Mouse (Mus musculus): ENCODE data around the gene Wdr18.
A peak's percentile ranks its signal among the peaks of the same experiment; 100 is the strongest.

Wdr18 gene

DNA sequence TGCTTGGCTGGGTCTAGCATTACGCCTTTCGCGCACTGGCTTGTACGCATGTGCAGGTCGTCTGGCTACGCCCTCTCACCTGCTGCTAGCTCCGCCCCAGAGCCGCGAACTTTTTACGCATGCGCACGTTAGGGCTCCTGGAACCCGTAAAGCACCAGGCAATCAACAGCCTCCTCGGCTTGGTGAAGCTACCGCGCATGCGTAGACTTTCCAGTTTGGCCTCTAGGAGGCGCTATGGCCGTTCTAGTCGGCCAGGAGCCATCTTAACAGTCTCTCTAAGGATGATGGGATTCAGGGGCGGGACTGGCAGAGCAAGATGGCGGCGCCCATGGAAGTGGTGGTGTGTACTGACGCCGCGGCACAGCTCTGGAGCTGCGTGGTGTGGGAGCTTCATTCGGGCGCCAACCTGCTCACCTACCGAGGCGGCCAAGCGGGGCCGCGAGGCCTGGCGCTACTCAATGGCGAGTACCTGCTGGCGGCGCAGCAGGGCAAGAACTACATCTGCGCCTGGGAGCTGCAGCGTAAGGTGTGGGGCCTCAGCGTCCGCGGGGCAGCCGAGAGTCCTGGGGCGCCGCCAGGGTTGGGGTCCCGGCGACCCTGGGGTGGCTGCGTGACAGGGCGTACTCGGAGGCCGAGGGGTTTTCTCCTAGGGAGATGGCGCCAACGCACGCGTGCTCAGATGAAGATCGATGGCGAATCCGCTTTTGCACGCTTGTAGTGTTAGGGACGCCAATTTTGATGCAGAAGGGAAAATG is at the start of gene Wdr18:
Gene Wdr18, plus strand, starts transcription at position 306 of the 755 bp plus-strand sequence.
- peak; percentile 99 to 100 for DNase-seq (ENCODE audit: low spot score in 2 of 2)

DNA sequence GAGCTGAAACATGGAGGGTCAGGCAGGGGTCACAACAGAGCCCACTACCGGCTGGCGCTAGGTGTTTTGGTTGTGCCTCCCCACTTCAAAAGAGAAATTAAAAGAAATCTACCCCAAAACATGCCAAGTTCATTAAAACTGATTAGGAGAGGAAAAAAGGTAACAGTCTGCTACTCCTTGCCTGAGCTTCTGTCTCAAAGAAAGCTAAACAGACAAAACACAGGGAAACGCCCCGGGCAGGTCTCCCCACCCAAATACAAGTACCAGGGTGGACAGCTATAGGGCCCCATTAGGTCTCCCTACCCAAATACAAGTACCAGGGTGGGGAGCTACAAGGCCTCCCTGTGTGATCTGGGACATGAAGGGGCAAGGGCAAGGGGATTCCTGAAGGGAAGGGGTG is 49.4 kb upstream of the Wdr18 start, which contains the start of gene Gm26602:
Gene Gm26602, plus strand, starts transcription at position 301 of the 400 bp plus-strand sequence.
- no peak for DNase-seq (ENCODE audit: low spot score in 2 of 2)

DNA sequence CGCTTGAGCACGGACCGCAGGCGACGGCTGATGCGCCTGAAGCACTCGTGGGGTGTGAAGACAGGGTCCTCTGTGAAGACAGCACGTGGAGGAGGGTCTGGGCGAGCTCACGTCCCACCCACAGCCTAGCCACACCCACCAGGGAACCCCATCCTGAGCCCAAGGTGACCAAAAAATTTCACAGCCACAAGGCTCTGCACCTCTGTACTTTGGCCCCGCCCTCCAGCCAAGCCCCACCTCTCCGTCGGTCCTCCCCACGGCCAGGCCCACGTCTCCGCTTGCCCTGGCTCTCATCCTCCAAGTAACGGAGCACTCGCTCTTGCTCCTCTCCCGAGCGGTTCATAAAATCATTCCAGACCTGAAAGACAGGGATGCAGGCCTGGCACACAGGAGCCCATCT is 47.5 kb upstream of the Wdr18 start:
- DNase-seq (ENCODE audit: low spot score in 2 of 2): no peak

GRCm38 (mm10) chr10:79914131-79914947 is 45.6 kb upstream of the Wdr18 start:
- no peak for DNase-seq (ENCODE audit: low spot score in 2 of 2)

GRCm38 (mm10) chr10:79914948-79915596 is 44.9 kb upstream of the Wdr18 start:
- DNase-seq (ENCODE audit: low spot score in 2 of 2): no peak

DNA sequence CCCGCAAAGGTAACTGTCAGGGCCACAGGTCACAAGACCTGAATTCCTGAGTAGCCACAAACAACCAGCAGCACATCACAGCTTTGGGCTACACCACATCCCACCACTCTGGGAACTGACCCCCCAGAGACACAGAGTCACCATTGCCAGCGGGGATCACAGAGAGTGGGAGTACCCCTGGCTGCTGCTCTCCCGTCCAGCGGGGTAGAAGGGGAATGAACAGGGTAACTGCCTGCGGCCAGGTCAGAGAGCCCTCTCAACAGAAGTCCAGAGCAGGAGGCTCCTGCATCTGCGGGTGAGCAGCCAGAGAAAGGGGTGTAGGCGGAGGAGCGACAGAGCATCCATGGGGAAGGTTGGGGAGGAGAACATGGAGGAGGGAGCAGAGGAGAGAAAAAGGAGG is 43.9 kb upstream of the Wdr18 start:
- no peak for DNase-seq (ENCODE audit: low spot score in 2 of 2)

DNA sequence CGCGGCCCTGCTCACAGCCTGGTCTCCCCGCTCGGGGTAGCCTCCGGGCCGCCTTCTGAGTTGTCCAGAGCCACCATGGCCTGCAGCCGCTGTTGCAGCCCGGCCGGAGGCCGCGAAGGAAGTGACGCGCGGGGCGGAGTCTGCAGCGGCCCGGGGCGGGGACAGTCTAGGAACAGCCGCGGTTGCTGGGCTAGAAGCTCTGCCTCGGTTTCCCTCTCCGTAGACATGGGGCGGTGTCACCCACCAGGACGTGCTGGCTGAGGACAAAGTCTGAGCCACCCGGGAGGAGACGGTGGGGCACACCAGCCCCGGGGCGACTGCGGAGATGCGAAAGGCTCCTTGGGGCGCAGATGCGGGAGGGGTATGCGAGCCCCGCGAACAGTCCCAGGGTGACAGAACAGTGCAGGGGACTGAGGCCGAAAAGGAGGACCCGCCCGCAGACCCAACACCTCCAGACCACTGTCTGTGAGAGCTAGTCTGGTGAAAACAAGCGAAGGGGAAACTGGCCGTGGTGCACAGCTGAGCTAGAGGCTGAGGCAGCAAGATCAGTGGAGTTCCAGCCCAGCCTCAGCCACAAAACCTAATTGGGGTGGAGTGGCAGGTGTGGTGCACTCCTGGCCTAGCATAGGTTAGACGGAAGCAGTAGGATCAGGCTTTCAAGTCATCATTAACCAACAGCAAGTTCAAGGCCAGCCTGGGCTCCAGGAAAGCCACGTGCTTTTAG is 43.0 kb upstream of the Wdr18 start, which contains the start of gene Kiss1r:
Gene Kiss1r, plus strand, starts transcription at position 164 of the 724 bp plus-strand sequence.
- peak; percentile 56 to 80 for DNase-seq (ENCODE audit: low spot score in 2 of 2)

GRCm38 (mm10) chr10:79917532-79918100 is 42.3 kb upstream of the Wdr18 start:
- no peak for DNase-seq (ENCODE audit: low spot score in 2 of 2)

GRCm38 (mm10) chr10:79918231-79919078 is 41.5 kb upstream of the Wdr18 start:
- DNase-seq (ENCODE audit: low spot score in 2 of 2): no peak

GRCm38 (mm10) chr10:79919251-79919849 is 40.6 kb upstream of the Wdr18 start:
- no peak for DNase-seq (ENCODE audit: low spot score in 2 of 2)

GRCm38 (mm10) chr10:79920056-79920890 is 39.7 kb upstream of the Wdr18 start:
- no peak for DNase-seq (ENCODE audit: low spot score in 2 of 2)

DNA sequence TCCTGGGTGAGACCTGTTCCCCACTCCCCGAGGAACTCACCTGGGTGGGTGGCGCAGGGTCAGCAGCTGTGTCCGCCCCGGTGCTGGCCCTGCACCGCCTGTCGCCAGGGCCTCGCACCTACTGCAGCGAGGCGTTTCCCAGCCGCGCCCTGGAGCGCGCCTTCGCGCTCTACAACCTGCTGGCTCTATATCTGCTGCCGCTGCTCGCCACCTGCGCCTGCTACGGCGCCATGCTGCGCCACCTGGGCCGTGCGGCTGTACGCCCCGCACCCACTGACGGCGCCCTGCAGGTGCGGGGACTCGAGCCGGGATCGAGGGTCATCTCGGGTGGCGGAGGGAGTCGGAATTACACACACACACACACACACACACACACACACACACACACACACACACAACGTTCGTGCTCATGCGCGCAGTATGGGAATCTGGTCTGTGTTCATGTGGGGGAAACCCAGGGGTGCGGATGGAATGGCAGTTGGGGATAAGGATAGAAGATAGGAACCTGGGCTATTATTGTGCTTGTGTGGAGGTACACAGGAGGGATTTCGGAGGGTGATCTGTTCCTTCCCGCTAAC is 38.9 kb upstream of the Wdr18 start, which contains the start of gene R3hdm4:
Gene R3hdm4, minus strand, starts transcription at position 251 of the 578 bp plus-strand sequence.
- DNase-seq (ENCODE audit: low spot score in 2 of 2): no peak

- no peak for DNase-seq (ENCODE audit: low spot score in 2 of 2)
These were observed 38.4 kb upstream of the Wdr18 start for GRCm38 (mm10) chr10:79921572-79921971.

GRCm38 (mm10) chr10:79924998-79925784 is 34.8 kb upstream of the Wdr18 start:
- DNase-seq (ENCODE audit: low spot score in 2 of 2): peak; percentile 87 to 95

DNA sequence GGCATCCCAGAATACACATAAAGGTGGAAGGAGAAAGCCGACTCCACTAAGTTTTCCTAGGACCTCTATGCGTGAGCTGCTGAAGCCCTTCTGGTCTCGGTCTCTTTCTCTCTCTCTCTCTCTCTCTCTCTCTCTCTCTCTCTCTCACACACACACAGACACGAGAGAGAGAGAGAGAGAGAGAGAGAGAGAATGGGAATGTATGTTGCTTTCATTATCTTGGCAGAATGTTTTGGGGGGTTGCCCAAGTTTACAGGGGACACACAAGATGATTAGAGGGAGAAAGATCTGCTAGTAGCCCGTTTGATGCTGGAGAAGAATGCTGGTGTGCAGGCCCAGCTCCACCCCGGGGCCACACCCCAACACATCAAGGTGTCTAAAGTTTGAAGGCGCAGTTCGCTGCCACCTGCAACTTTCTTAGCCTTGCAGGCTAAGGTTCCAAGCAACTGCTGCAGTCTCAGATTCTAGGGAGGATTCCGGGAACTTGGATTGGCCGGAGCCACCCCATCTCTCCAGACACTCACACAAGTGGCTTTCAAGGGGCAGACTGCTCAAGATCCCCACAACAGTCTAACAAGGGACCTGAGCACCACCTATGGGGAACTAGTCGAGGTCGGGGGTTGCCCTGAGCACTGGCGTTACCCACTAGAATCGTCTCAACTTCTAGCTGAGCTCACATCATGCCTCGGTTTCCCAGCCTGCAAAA is 34.0 kb upstream of the Wdr18 start:
- DNase-seq (ENCODE audit: low spot score in 2 of 2): no peak

DNA sequence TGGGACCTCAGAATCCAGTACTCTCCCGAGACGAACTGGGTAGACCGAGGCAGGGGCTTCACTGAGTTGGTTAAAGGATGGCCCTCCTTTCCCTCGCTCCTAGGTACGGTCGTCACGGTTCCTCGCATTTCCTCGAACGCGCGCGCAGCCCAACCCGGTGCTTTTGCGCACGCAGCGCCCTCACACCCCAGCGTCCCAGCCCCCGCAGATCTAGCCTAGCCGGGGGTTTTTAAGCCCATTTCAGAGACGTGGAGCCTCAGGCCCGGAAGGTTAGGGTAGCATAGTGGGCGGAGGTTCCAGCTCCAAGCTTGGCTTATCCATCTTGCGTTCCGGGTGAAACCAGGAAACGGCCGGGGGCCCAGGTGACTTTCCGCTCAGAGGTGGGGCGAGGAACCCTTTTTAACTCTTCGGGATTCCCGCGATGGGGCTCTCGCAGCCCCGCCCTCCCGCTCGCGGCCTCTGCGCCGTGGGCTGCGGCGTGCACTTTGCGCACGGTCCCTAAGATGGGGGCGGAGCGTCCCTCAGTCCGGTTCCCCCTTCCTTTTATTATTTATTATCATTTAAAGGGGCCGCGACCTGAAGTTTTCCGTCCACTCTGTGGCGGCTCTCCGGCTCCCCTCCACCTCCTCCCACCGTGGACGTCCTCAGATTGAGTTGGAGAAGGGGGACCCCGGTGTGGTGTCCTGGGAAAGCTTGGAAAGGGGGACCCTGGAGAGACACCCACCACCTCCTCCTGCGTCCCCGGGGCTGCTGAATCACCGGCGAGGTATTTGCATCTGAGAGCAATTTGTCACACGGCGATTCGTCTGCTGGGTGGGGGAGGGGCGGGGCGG is 33.2 kb upstream of the Wdr18 start, which contains the start of gene Arid3a:
Gene Arid3a, plus strand, starts transcription at position 553 of the 833 bp plus-strand sequence.
- peak; percentile 77 to 79 for DNase-seq (ENCODE audit: low spot score in 2 of 2)

Data from frontal cortex, postnatal 14 days (tissue).